Mouse (Mus musculus) CD8-positive naive resting alpha-beta T cell, adult 57 days (primary cell): ENCODE data around the gene Cyb5r4. TPM values are rescaled to one million over a fixed set of nuclear protein-coding genes. Genes with fewer than 3 reads are reported as not detected.

ENCODE experiments used
- total RNA-seq: library from RNA; stranded (reverse); gene quantifications from one replicate; pipeline ENCODE4 v1.2.4, GENCODE M21; 2023

Cyb5r4 gene
- total RNA-seq: 57.5 TPM

DNA sequence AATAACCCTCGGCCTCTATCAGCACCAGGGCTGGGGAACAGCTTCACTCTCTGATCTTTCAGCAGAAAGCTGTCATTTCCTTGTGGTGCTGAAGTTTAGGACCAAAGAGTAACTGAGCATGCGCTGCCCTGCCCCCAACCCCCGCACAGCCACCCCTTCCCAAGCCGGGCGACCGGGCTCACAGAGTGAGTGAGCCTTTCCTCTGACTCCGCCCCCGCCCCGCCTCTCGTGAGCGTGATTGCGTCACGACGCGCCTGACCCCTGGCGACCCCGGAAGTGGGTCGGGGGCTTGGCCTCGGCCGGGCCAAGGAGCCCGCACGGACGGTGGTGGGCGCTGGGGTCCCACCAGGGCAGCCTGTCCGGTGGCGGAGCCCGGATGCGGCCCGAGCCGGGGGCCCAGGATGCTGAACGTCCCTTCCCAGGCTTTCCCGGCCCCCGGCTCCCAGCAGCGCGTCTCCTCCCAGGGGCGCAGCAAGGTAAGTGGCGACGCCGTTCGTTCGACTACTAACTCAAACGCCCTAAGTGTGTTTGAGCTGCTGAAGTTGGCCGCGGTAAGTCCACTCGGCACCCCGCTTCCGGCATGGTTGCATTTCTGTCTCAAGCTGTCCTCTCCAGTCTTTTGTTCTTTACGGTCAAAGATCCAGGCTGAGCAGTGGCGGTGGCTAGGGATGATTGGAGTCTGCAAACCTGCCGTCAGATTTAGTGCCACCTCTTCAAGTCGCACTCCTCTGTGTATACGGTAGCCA, at the start of gene Cyb5r4:
Gene Cyb5r4 (plus strand): TSS at position 237 of the 746 bp plus-strand sequence.

DNA sequence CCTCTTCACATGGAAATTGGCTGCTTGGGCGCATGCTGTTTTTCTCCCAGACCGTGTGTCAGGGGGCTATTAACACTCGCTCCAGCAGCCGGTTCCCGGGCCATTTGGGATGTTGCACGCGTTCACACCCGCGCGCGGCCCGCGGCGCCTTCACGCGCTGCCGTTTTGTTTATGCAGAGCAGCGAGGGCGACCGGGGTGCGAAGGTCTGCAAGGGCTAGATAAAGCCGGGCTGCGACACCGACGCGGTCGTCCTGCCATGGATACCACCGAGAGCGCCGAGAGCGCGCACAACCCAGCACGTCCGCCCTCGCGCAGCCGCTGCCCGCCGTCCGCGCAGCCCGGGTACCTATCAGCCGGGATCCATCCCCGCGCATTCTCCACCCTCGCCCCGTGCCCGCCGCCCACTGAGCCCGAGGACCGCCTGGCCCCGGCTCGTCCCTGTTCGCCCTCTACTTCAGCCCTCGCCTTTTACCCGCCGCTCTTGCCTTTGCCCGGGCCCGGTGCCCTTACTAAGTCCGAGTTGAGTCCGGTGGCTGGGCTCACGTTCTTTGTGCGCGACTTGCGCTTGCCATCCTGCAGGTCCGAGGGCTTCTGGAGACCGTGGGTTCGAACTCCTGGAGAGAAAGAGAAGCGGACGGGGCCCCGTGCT, 6.4 kb upstream of the Cyb5r4 start, which contains the start of gene Ripply2:
Gene Ripply2 (plus strand): TSS at position 250 of the 650 bp plus-strand sequence.

Other genes starting within 250 kb of the Cyb5r4 start
- gene Snap91, start 141.4 kb upstream of the Cyb5r4 start, total RNA-seq: not detected
- not detected for gene Ripply2, start 6.5 kb upstream of the Cyb5r4 start, total RNA-seq
- not detected for gene Mrap2, start 122.3 kb downstream of the Cyb5r4 start, total RNA-seq
- 9.5 TPM for gene Cep162, start 233.5 kb downstream of the Cyb5r4 start, total RNA-seq